Mouse (Mus musculus): ENCODE data around the gene 1700125H20Rik.
A peak's percentile ranks its signal among the peaks of the same experiment; 100 is the strongest.
"Not testable (repeated sequence)": the region's sequence is repeated elsewhere in the genome, so short reads cannot be mapped to it uniquely, and the experiment has no call there.

The 1700125H20Rik gene

GRCm38 (mm10) chr11:85170058-85170740 lies at the start of gene 1700125H20Rik:
Gene 1700125H20Rik, plus strand, starts transcription at chr11:85170404.
- DNase-seq (ENCODE audit: low read depth, low spot score) = peak; percentile 39

GRCm38 (mm10) chr11:85122073-85122472 lies 48.1 kb upstream of the 1700125H20Rik start:
- no peak for DNase-seq (ENCODE audit: low read depth, low spot score)

GRCm38 (mm10) chr11:85123267-85123992 lies 46.8 kb upstream of the 1700125H20Rik start:
- no peak for DNase-seq (ENCODE audit: low read depth, low spot score)

GRCm38 (mm10) chr11:85126257-85127102 lies 43.7 kb upstream of the 1700125H20Rik start:
- DNase-seq (ENCODE audit: low read depth, low spot score) = no peak

GRCm38 (mm10) chr11:85128883-85129282 lies 41.3 kb upstream of the 1700125H20Rik start:
- no peak for DNase-seq (ENCODE audit: low read depth, low spot score)

GRCm38 (mm10) chr11:85131542-85131941 lies 38.7 kb upstream of the 1700125H20Rik start:
- no peak for DNase-seq (ENCODE audit: low read depth, low spot score)

GRCm38 (mm10) chr11:85138776-85139474 lies 31.3 kb upstream of the 1700125H20Rik start:
- no peak for DNase-seq (ENCODE audit: low read depth, low spot score)

GRCm38 (mm10) chr11:85139581-85140540 lies 30.3 kb upstream of the 1700125H20Rik start, which contains the start of gene Usp32:
Gene Usp32, minus strand, starts transcription at chr11:85140161.
- DNase-seq (ENCODE audit: low read depth, low spot score) = peak; percentile 92

GRCm38 (mm10) chr11:85152256-85152930 lies 17.8 kb upstream of the 1700125H20Rik start:
- no peak for DNase-seq (ENCODE audit: low read depth, low spot score)

GRCm38 (mm10) chr11:85157301-85157700 lies 12.9 kb upstream of the 1700125H20Rik start:
- no peak for DNase-seq (ENCODE audit: low read depth, low spot score)

- DNase-seq (ENCODE audit: low read depth, low spot score) = not testable (repeated sequence)
These were observed 7.2 kb upstream of the 1700125H20Rik start for GRCm38 (mm10) chr11:85163014-85163413.

GRCm38 (mm10) chr11:85164371-85164770 lies 5.8 kb upstream of the 1700125H20Rik start:
- no peak for DNase-seq (ENCODE audit: low read depth, low spot score)

GRCm38 (mm10) chr11:85167503-85167902 lies 2.7 kb upstream of the 1700125H20Rik start:
- no peak for DNase-seq (ENCODE audit: low read depth, low spot score)

GRCm38 (mm10) chr11:85170833-85171232 lies 629 bp downstream of the 1700125H20Rik start:
- DNase-seq (ENCODE audit: low read depth, low spot score) = no peak

- DNase-seq (ENCODE audit: low read depth, low spot score) = no peak
These were observed 5.7 kb downstream of the 1700125H20Rik start for GRCm38 (mm10) chr11:85175941-85176340.

GRCm38 (mm10) chr11:85177761-85178160 lies 7.6 kb downstream of the 1700125H20Rik start:
- DNase-seq (ENCODE audit: low read depth, low spot score) = no peak

- DNase-seq (ENCODE audit: low read depth, low spot score) = no peak
These were observed 8.2 kb downstream of the 1700125H20Rik start for GRCm38 (mm10) chr11:85178413-85178812.

GRCm38 (mm10) chr11:85182617-85183283 lies 12.5 kb downstream of the 1700125H20Rik start:
- peak; percentile 85 for DNase-seq (ENCODE audit: low read depth, low spot score)

- no peak for DNase-seq (ENCODE audit: low read depth, low spot score)
These were observed 13.1 kb downstream of the 1700125H20Rik start for GRCm38 (mm10) chr11:85183284-85183779.

Data from brain, embryonic 18.5 days (tissue).